8 mouse cellular contexts compared by ENCODE assay signal in the genomic region with DNA sequence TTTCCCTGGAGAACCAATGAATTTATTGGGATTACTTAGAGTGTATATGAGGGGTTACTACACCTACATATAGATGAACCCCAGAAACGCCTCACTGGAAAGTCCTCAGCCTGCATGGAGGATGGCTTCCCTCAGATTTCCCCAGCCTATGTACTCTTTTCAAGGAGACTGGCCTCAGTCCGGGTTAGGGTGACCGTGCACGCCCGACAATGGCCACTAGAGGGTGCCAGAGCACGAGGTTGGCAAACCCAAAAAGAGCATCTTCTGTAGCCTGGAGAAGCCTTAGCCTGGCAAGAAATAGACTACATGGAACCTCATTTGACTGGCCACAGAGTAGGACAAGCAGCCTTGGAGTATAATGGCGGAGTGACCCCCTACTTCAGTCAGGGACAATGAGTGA. TPM values are rescaled to one million over a fixed set of nuclear protein-coding genes. Genes with fewer than 3 reads are reported as not detected.
DNase-seq lines count a peak whose midpoint lies in the region; ATAC-seq lines count a peak whose summit lies in the region.

No protein-coding gene starts in this region.

- no peak overlapping the region for H3K9ac ChIP-seq in midbrain, embryonic 16.5 days (ENCODE audit: low read depth, low read length)
- no peak overlapping the region for H3K9ac ChIP-seq in intestine, embryonic 16.5 days (ENCODE audit: low read depth, low read length)
- no peak overlapping the region for H3K9ac ChIP-seq in midbrain, embryonic 14.5 days (replicated peaks; ENCODE audit: low read length)

- DNase-seq in midbrain, embryonic 10.5 days (ENCODE audit: low spot score): peak; percentile 86
- peak; percentile 91 to 96 for DNase-seq in cerebellum, postnatal 36 days
- DNase-seq in gastrocnemius, postnatal 10 days: peak; percentile 96
- peak; percentile 91 for DNase-seq in left cerebral cortex, postnatal 4 days
- peak; percentile 89 for DNase-seq in midbrain, embryonic 14.5 days
- peak; percentile 76 to 79 for DNase-seq in spleen, postnatal 36 days (ENCODE audit: low spot score in 2 of 2)

- 8% methylated on average over 7 of the region's 7 CpGs for WGBS in midbrain, embryonic 10.5 days
- 6% methylated on average over 7 of the region's 7 CpGs for WGBS in midbrain, embryonic 16.5 days
- 7% methylated on average over 7 of the region's 7 CpGs for WGBS in intestine, embryonic 16.5 days
- WGBS in midbrain, embryonic 14.5 days: 10% methylated on average over 7 of the region's 7 CpGs

- intact Hi-C loops in left cerebral cortex, postnatal 4 days (cut with DNase I): no loop called here

- H3K9me3 ChIP-seq in midbrain, embryonic 10.5 days (replicated peaks): no peaks in the 10 kb centered on the region
- no peaks in the 10 kb centered on the region for H3K9me3 ChIP-seq in midbrain, embryonic 16.5 days (replicated peaks; ENCODE audit: control insufficient read depth, low read length, poor library complexity, severe bottlenecking)
- H3K9me3 ChIP-seq in intestine, embryonic 16.5 days (ENCODE audit: control insufficient read depth, low read length): no peaks in the 10 kb centered on the region
- H3K9me3 ChIP-seq in midbrain, embryonic 14.5 days (ENCODE audit: control insufficient read depth, low read length): no peaks in the 10 kb centered on the region

- H3K4me1 ChIP-seq in midbrain, embryonic 10.5 days: no peaks in the 10 kb centered on the region
- H3K4me1 ChIP-seq in midbrain, embryonic 16.5 days (ENCODE audit: control insufficient read depth, insufficient read depth, low read length): no peaks in the 10 kb centered on the region
- H3K4me1 ChIP-seq in intestine, embryonic 16.5 days (ENCODE audit: control insufficient read depth, insufficient read depth, low read length): no peaks in the 10 kb centered on the region
- H3K4me1 ChIP-seq in midbrain, embryonic 14.5 days (ENCODE audit: control insufficient read depth, insufficient read depth, low read length): no peaks in the 10 kb centered on the region

- ATAC-seq in midbrain, embryonic 16.5 days: no peak
- ATAC-seq in intestine, embryonic 16.5 days: peak; percentile 66; the same call in 1 of the 2 replicates
- no peak for ATAC-seq in midbrain, embryonic 14.5 days (ENCODE audit: low FRiP score, low TSS enrichment)

- no peaks in the 10 kb centered on the region for H3K36me3 ChIP-seq in midbrain, embryonic 10.5 days
- no peaks in the 10 kb centered on the region for H3K36me3 ChIP-seq in midbrain, embryonic 16.5 days (ENCODE audit: control insufficient read depth, insufficient read depth, low read length)
- H3K36me3 ChIP-seq in intestine, embryonic 16.5 days (ENCODE audit: control insufficient read depth, insufficient read depth, low read length): no peaks in the 10 kb centered on the region
- H3K36me3 ChIP-seq in midbrain, embryonic 14.5 days (ENCODE audit: control insufficient read depth, insufficient read depth, low read length): no peaks in the 10 kb centered on the region

- H3K27me3 ChIP-seq in midbrain, embryonic 10.5 days (ENCODE audit: low read depth, poor library complexity, severe bottlenecking): no peaks in the 10 kb centered on the region
- H3K27me3 ChIP-seq in midbrain, embryonic 16.5 days (ENCODE audit: control insufficient read depth, insufficient read depth, low read depth, low read length): no peaks in the 10 kb centered on the region
- H3K27me3 ChIP-seq in intestine, embryonic 16.5 days (replicated peaks; ENCODE audit: control insufficient read depth, insufficient read depth, low read length): no peaks in the 10 kb centered on the region
- H3K27me3 ChIP-seq in midbrain, embryonic 14.5 days (ENCODE audit: control insufficient read depth, insufficient read depth, low read length): no peaks in the 10 kb centered on the region

- no peak overlapping the region for H3K27ac ChIP-seq in midbrain, embryonic 10.5 days (replicated peaks)
- H3K27ac ChIP-seq in midbrain, embryonic 16.5 days (ENCODE audit: low read length): no peak overlapping the region
- H3K27ac ChIP-seq in intestine, embryonic 16.5 days (ENCODE audit: low read length): no peak overlapping the region
- H3K27ac ChIP-seq in midbrain, embryonic 14.5 days (replicated peaks; ENCODE audit: low read depth, low read length): no peak overlapping the region

- no peak overlapping the region for H3K4me3 ChIP-seq in midbrain, embryonic 10.5 days
- H3K4me3 ChIP-seq in midbrain, embryonic 16.5 days (ENCODE audit: low read depth, low read length): no peak overlapping the region
- H3K4me3 ChIP-seq in intestine, embryonic 16.5 days (ENCODE audit: low read length): no peak overlapping the region
- H3K4me3 ChIP-seq in midbrain, embryonic 14.5 days (replicated peaks; ENCODE audit: low read depth, low read length): no peak overlapping the region

- no peak overlapping the region for H3K4me2 ChIP-seq in midbrain, embryonic 16.5 days (ENCODE audit: low read length)
- no peak overlapping the region for H3K4me2 ChIP-seq in intestine, embryonic 16.5 days (ENCODE audit: low read depth, low read length)
- H3K4me2 ChIP-seq in midbrain, embryonic 14.5 days (ENCODE audit: low read length): no peak overlapping the region

RNA-seq across cellular contexts. Expression of gene Scaf11, which starts 15.7 kb away (rescaled TPM):
- polyA plus RNA-seq in midbrain, embryonic 10.5 days (2016; fragmentation: Nextera tagmentation; extraction: Ambion mirVana): 88.9 and 102 TPM in 2 replicates
- polyA plus RNA-seq in midbrain, embryonic 16.5 days (2015; fragmentation: Nextera tagmentation; extraction: Ambion mirVana): 39.1 and 44.9 TPM in 2 replicates
- 10 to 100 TPM; 38.2 to 47.5 TPM for total RNA-seq in gastrocnemius, postnatal 10 days (2021)
- polyA plus RNA-seq in intestine, embryonic 16.5 days (2015; fragmentation: Nextera tagmentation; extraction: Ambion mirVana): 68.5 and 70.1 TPM in 2 replicates
- total RNA-seq in left cerebral cortex, postnatal 4 days (2021): 10 to 100 TPM; 48.9 to 50.6 TPM
- polyA plus RNA-seq in midbrain, embryonic 14.5 days (2014; fragmentation: Nextera tagmentation; extraction: Ambion mirVana): 45.6 and 54.0 TPM in 2 replicates
